Mouse (Mus musculus): Measurements from ENCODE around the gene Mpv17l. TPM values are rescaled to one million over a fixed set of nuclear protein-coding genes. Genes with fewer than 3 reads are reported as not detected.

The Mpv17l gene
- total and polyA plus RNA-seq, 2 experiments from 2014 or later, result 48.4 to 48.6 TPM

DNA sequence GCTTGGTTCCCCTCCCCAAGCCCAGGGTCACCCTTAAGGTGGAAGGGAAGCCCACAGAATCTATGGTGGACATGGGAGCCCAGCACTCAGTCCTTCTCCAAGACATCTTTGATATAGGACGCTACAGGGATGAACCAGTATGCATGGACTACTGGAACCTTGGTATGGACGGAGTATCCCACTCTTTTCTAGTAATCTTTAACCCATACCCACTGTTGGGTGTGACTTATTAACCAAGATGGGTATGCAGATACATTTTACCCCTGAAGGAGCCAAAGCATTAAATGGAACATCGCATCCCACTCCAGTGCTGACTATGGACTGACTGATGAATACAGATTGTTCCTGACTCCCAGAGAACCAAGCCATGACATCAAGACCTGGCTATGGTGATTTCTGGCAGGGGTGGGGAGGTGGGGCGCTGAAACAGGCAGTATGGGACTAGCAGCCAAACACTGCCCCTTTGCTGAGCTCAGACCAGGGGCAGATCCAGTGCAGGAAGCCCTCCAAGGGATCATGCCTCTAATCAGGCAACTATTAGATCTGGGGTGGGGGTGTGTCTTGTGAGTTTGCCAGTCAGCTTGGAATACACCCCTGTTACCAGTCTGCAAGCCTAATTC is 24.6 kb downstream of the Mpv17l start:
- no peak for TF ChIP-seq CTCF (IDR thresholded peaks at IDR 0.05; ENCODE audit: low read depth)
- WGBS, result 84% methylated on average over 4 of the region's 4 CpGs
- DNase-seq (ENCODE audit: low spot score), result no peak
- no peak for ATAC-seq
- no peaks in the 10 kb centered on the region for H3K36me3 ChIP-seq (ENCODE audit: insufficient read depth, low read length)
- no peak overlapping the region for H3K27ac ChIP-seq
- no peaks in the 10 kb centered on the region for H3K9me3 ChIP-seq (ENCODE audit: low read length)
- no peaks in the 10 kb centered on the region for H3K27me3 ChIP-seq (ENCODE audit: insufficient read depth, low read length)
- H3K4me3 ChIP-seq (ENCODE audit: low read length), result no peak overlapping the region
- no peak overlapping the region for H3K9ac ChIP-seq (replicated peaks; ENCODE audit: low read length)
- H3K4me1 ChIP-seq (ENCODE audit: insufficient read depth, low read length), result no peaks in the 10 kb centered on the region
- no peak overlapping the region for H3K4me2 ChIP-seq (ENCODE audit: low read depth, low read length)

DNA sequence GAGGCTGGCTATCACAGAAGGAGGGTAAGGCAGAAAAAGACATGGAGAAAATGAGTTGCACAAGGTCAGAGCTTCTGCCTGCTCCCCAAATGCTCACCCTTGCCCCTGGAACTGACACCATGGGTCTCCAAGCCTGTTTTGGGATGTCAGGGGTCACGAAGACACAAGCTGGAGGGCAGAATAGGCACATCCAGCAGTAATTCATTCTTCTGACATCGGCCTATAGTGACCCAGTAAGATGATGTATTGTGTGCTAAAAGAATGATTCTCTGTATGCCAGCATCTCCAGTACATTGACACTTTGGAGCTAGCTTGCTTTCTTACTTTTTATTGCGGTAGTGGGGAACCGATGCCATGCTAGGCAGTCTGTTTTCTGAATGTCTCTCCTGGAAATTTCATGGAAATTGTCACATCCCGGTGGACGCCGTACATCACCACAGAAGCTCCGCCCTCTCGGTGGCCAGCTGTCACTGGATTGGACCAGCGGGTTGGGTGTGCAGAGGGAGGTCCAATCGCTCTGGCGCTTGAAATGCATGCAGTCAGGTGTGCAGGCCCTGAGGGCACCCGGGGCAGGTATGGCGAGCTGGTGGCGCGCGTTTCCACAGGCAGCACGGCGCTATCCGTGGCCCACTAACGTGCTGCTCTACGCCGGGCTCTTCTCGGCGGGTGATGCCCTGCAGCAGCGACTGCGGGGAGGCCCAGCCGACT is 37.3 kb downstream of the Mpv17l start:
- Histone ChIP-seq H3K4me2 (ENCODE audit: low read depth, low read length) (peak overlapping the region; percentile 84), H3K4me1 (ENCODE audit: insufficient read depth, low read length) (0 out of 2 replicates have a peak, but pooled peaks cover 8% of the 10 kb centered on the region), H3K36me3 (ENCODE audit: insufficient read depth, low read length) (no peaks in the 10 kb centered on the region), H3K9ac (replicated peaks; ENCODE audit: low read length) (peak overlapping the region; percentile 65), H3K27me3 (ENCODE audit: insufficient read depth, low read length) (no peaks in the 10 kb centered on the region), H3K4me3 (ENCODE audit: low read length) (peak overlapping the region; percentile 50), H3K9me3 (ENCODE audit: low read length) (no peaks in the 10 kb centered on the region), H3K27ac (peak overlapping the region; percentile 64)
- ATAC-seq, result peak; percentile 99
- 2% methylated on average over 28 of the region's 28 CpGs for WGBS
- TF ChIP-seq CTCF (IDR thresholded peaks at IDR 0.05; ENCODE audit: low read depth), result no peak
- peak; percentile 89 for DNase-seq (ENCODE audit: low spot score)

DNA sequence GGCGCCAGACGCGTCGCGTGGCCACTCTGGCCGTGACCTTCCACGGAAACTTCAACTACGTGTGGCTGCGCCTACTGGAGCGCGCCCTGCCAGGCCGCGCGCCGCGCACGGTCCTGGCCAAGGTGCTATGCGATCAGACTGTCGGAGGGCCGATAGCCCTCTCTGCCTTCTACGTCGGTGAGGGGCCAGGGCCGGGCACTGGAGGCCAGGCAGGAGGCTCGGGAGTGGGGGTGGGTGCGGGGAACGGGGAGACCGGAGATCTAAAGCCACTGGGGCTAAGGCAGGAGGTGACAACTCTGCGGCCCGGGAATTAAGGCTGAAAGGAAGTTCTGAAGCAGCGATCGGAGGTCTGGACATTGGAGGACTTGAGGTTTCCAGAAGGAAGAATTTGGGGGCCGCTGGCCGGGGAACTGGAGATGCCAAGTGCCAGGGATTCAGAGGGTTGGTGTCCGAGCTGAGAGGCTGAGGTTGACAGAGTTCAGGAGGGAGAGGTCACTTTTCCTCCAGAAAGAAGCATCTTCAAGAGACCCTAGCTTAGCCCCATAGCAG is 38.0 kb downstream of the Mpv17l start:
- Histone ChIP-seq H3K4me1 (ENCODE audit: insufficient read depth, low read length) (0 out of 2 replicates have a peak, but pooled peaks cover 8% of the 10 kb centered on the region), H3K4me2 (ENCODE audit: low read depth, low read length) (peak overlapping the region; percentile 84), H3K4me3 (ENCODE audit: low read length) (peak overlapping the region; percentile 50), H3K36me3 (ENCODE audit: insufficient read depth, low read length) (no peaks in the 10 kb centered on the region), H3K9ac (replicated peaks; ENCODE audit: low read length) (peak overlapping the region; percentile 65), H3K9me3 (ENCODE audit: low read length) (no peaks in the 10 kb centered on the region), H3K27me3 (ENCODE audit: insufficient read depth, low read length) (no peaks in the 10 kb centered on the region), H3K27ac (peak overlapping the region; percentile 28)
- WGBS, result 2% methylated on average over 34 of the region's 34 CpGs
- no peak for DNase-seq (ENCODE audit: low spot score)
- peak; percentile 90 for ATAC-seq
- no peak for TF ChIP-seq CTCF (IDR thresholded peaks at IDR 0.05; ENCODE audit: low read depth)

DNA sequence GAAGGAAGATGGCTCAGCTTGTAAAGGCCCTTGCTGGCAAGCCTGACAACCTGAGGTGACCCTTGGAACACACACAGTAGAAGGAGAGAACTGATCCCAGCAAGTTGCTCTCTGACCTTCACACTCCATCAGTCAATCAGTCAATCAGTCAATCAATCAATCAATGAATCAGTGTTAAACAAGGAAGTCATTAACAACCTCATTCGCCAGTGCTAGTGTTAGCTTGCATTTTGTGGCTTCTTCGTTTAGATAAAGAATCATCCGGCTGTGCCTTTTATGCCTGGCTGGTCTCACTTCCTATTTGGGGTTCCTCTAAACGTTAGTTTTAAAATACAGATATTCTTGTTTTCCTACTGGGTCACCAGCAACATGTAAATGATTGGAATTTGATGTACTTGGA is 41.2 kb downstream of the Mpv17l start:
- ATAC-seq, result no peak
- H3K4me2 ChIP-seq (ENCODE audit: low read depth, low read length), result no peak overlapping the region
- 68% methylated on average over 4 of the region's 4 CpGs for WGBS

DNA sequence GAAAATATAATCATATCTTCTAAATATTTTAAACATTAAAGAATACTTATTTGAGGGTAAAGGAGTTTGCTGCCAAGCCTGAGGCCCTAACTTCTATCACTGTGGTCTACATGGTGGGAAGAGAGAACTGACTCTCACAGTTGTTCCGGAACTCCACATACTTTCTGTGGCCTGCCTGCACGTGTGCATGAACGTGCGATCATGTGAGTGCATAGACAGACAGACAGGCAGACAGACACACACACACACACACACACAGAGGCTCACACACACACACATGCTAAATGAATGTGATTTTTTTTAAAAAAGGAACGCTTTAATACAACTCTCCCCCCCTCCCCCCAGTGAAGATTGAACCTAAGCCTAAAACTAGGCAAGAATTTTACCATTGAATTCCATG is 41.8 kb downstream of the Mpv17l start:
- ATAC-seq (no peak), DNase-seq (ENCODE audit: low spot score) (no peak)
- Histone ChIP-seq H3K9ac (replicated peaks; ENCODE audit: low read length) (no peak overlapping the region), H3K4me1 (ENCODE audit: insufficient read depth, low read length) (0 out of 2 replicates have a peak, but pooled peaks cover 8% of the 10 kb centered on the region), H3K27me3 (ENCODE audit: insufficient read depth, low read length) (no peaks in the 10 kb centered on the region), H3K27ac (no peak overlapping the region), H3K9me3 (ENCODE audit: low read length) (no peaks in the 10 kb centered on the region), H3K36me3 (ENCODE audit: insufficient read depth, low read length) (no peaks in the 10 kb centered on the region), H3K4me3 (ENCODE audit: low read length) (no peak overlapping the region), H3K4me2 (ENCODE audit: low read depth, low read length) (no peak overlapping the region)
- TF ChIP-seq CTCF (IDR thresholded peaks at IDR 0.05; ENCODE audit: low read depth), result no peak
- 86% methylated on average over 5 of the region's 5 CpGs for WGBS

More for the DNA sequence above, 41.2 kb downstream of the Mpv17l start:
- DNase-seq (ENCODE audit: low spot score), result no peak
- H3K27me3 ChIP-seq (ENCODE audit: insufficient read depth, low read length), result no peaks in the 10 kb centered on the region
- H3K4me3 ChIP-seq (ENCODE audit: low read length), result no peak overlapping the region
- H3K9me3 ChIP-seq (ENCODE audit: low read length), result no peaks in the 10 kb centered on the region
- H3K27ac ChIP-seq, result no peak overlapping the region
- H3K9ac ChIP-seq (replicated peaks; ENCODE audit: low read length), result no peak overlapping the region
- H3K36me3 ChIP-seq (ENCODE audit: insufficient read depth, low read length), result no peaks in the 10 kb centered on the region
- 0 out of 2 replicates have a peak, but pooled peaks cover 8% of the 10 kb centered on the region for H3K4me1 ChIP-seq (ENCODE audit: insufficient read depth, low read length)
- no peak for TF ChIP-seq CTCF (IDR thresholded peaks at IDR 0.05; ENCODE audit: low read depth)

DNA sequence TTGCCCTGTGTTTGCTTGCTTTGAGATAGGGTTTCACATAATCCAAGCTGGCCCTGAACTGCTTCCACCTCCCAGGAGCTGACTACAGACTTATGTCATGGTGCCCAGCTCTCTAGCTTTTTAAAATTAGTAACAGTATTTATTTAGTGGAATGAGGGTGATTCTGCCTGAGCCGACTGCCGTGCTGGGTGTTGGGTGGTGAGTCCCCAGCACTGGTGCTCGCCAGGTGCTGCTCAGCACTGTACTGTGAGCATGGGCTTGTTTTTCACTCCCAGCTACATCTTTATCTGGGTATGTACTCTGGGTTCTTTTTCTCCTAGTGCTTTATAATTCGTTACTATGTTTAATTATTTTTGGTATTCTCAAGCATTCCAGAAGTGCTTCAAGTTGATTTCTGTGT is 42.2 kb downstream of the Mpv17l start:
- no peak overlapping the region for H3K9ac ChIP-seq (replicated peaks; ENCODE audit: low read length)
- no peak for ATAC-seq
- no peaks in the 10 kb centered on the region for H3K9me3 ChIP-seq (ENCODE audit: low read length)
- no peak overlapping the region for H3K27ac ChIP-seq
- H3K4me1 ChIP-seq (ENCODE audit: insufficient read depth, low read length), result 0 out of 2 replicates have a peak, but pooled peaks cover 8% of the 10 kb centered on the region
- no peaks in the 10 kb centered on the region for H3K36me3 ChIP-seq (ENCODE audit: insufficient read depth, low read length)
- no peaks in the 10 kb centered on the region for H3K27me3 ChIP-seq (ENCODE audit: insufficient read depth, low read length)
- H3K4me3 ChIP-seq (ENCODE audit: low read length), result no peak overlapping the region
- H3K4me2 ChIP-seq (ENCODE audit: low read depth, low read length), result no peak overlapping the region
- 82% methylated on average over 4 of the region's 4 CpGs for WGBS
- no peak for DNase-seq (ENCODE audit: low spot score)
- no peak for TF ChIP-seq CTCF (IDR thresholded peaks at IDR 0.05; ENCODE audit: low read depth)
